Mouse (Mus musculus) embryonic facial prominence, embryonic 11.5 days (tissue): ENCODE data around the gene Aloxe3. TPM values are rescaled to one million over a fixed set of nuclear protein-coding genes. Genes with fewer than 3 reads are reported as not detected.

Experiments
- ATAC-seq: fragments of 200-750 bp; cut with Nextera tagmentation; replicated peaks from 2 replicates; pipeline ENCODE4 v1.8.0; 2017; ENCODE audit warnings: low read depth; ENCODE audit not compliant: insufficient number of reproducible peaks, low FRiP score, low TSS enrichment
- DNase-seq: peaks from one replicate; pipeline ENCODE4 v3.0.0-alpha.2; 2015; ENCODE audit warnings: low spot score
- H3K27ac ChIP-seq: fragments of 300-500 bp; sonication (generic); replicated peaks from 2 replicates; pipeline ENCODE4 v1.5.1; 2014; ENCODE audit warnings: mild to moderate bottlenecking, low read depth, low read length, control low read depth
- H3K27me3 ChIP-seq: fragments of 300-500 bp; sonication (generic); 2 replicates; pipeline ENCODE4 v1.6.1; 2014; ENCODE audit warnings: mild to moderate bottlenecking, low read length, moderate library complexity, mixed read lengths; ENCODE audit not compliant: control insufficient read depth, insufficient read depth
- H3K36me3 ChIP-seq: fragments of 300-500 bp; sonication (generic); replicated peaks from 2 replicates; pipeline ENCODE4 v1.6.1; 2014; ENCODE audit warnings: low read depth, mild to moderate bottlenecking, low read length, moderate library complexity, mixed read lengths; ENCODE audit not compliant: control insufficient read depth, insufficient read depth
- H3K4me1 ChIP-seq: fragments of 300-500 bp; sonication (generic); 2 replicates; pipeline ENCODE4 v1.6.1; 2014; ENCODE audit warnings: low read length, mixed read lengths; ENCODE audit not compliant: control insufficient read depth, insufficient read depth
- H3K4me2 ChIP-seq: fragments of 300-500 bp; sonication (generic); 2 replicates; pipeline ENCODE4 v1.6.1; 2014; ENCODE audit warnings: low read depth, mild to moderate bottlenecking, control low read depth, low read length, moderate library complexity
- H3K4me3 ChIP-seq: fragments of 300-500 bp; sonication (generic); 2 replicates; pipeline ENCODE4 v1.5.1; 2014; ENCODE audit warnings: low read depth, low read length, control low read depth
- H3K9ac ChIP-seq: fragments of 300-500 bp; sonication (generic); replicated peaks from 2 replicates; pipeline ENCODE4 v1.6.1; 2014; ENCODE audit warnings: mild to moderate bottlenecking, control low read depth, low read length
- H3K9me3 ChIP-seq: fragments of 300-500 bp; sonication (generic); replicated peaks from 2 replicates; pipeline ENCODE4 v1.6.1; 2016; ENCODE audit warnings: mild to moderate bottlenecking, low read length, inconsistent platforms, mixed read lengths; ENCODE audit not compliant: control insufficient read depth
- WGBS: fragments of 180-500 bp; shearing (Covaris S2); extraction: QIAGEN DNeasy Blood & Tissue Kit; methylation state at CpG from one replicate; pipeline ENCODE4 v1.1.7; 2014; 5-methylcytosine and 5-hydroxymethylcytosine counted together
- polyA plus RNA-seq: library from polyadenylated mRNA; unstranded; fragments of >200 nt; fragmentation: Nextera tagmentation; extraction: Ambion mirVana; gene quantifications from 2 replicates; pipeline ENCODE4 v1.2.1, GENCODE M21; 2014

Aloxe3 gene
- polyA plus RNA-seq, 1 experiment from 2014 or later = 0.25 TPM

DNA sequence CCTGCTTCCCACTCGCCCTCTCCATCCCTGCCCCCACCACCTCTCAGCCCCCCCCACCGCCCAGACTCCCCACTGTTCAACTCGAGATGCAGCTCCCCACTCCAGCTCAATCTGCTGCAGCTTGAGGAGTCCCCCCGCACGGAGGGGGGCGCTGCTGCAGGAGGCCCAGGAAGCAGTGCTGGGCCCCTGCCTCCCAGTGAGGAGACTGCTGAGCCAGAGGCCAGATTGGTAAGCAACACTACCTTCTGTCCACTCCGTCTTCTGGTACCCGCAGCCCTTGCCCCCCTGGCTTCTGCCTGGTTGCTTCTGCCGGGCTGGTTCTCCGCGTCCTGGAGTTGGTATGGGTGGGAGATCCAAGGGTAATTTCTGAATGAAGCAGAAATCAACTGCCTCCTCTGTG, 18.9 kb upstream of the Aloxe3 start:
- no peak overlapping the region for H3K4me3 ChIP-seq
- H3K4me1 ChIP-seq = no peaks in the 10 kb centered on the region
- WGBS = 90% methylated on average over 11 of the region's 11 CpGs
- H3K4me2 ChIP-seq = no peak overlapping the region
- no peaks in the 10 kb centered on the region for H3K27me3 ChIP-seq
- no peak overlapping the region for H3K27ac ChIP-seq
- peaks cover 19% of the 10 kb centered on the region for H3K36me3 ChIP-seq
- no peak overlapping the region for H3K9ac ChIP-seq
- no peak for DNase-seq
- no peak for ATAC-seq
- H3K9me3 ChIP-seq = no peaks in the 10 kb centered on the region

DNA sequence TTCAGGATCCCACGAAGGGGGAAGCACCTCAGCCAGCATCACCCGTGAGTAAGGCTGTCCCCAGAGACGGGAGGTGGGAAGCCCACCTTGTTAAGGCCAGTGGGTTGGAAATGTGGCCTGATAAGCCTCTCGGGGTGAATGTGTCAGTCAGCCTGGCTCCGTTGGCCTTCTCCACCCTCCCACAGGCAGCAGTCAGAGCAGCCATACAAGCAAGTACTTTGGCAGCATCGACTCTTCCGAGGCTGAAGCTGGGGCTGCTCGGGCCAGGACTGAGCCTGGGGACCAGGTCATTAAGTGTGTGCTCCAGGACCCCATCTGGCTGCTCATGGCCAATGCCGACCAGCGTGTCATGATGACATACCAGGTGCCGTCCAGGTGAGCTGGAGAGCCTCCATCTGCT, 18.0 kb upstream of the Aloxe3 start:
- Histone ChIP-seq H3K9ac (no peak overlapping the region), H3K4me1 (no peaks in the 10 kb centered on the region), H3K36me3 (peaks cover 17% of the 10 kb centered on the region), H3K4me3 (no peak overlapping the region), H3K4me2 (no peak overlapping the region), H3K27me3 (no peaks in the 10 kb centered on the region), H3K27ac (no peak overlapping the region), H3K9me3 (no peaks in the 10 kb centered on the region)
- ATAC-seq (no peak), DNase-seq (no peak)
- WGBS = 92% methylated on average over 11 of the region's 11 CpGs

DNA sequence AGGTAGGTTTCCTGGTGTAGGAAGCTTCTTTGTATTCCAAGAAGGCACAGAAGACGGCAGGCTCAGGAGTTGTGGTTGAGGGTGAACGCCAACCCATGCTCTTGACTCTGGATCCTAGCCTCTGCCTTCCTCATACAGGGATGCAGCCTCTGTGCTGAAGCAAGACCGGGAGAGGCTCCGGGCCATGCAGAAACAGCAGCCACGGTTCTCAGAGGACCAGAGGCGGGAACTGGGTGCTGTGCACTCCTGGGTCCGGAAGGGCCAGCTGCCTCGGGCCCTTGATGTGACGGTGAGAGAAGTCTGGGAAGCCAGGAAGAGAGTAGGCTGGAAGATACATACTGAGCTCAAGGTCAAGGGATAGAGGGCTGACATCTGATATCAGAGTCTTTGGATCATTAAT, 17.5 kb upstream of the Aloxe3 start:
- Histone ChIP-seq H3K27me3 (no peaks in the 10 kb centered on the region), H3K9ac (no peak overlapping the region), H3K4me3 (no peak overlapping the region), H3K36me3 (peaks cover 16% of the 10 kb centered on the region), H3K9me3 (no peaks in the 10 kb centered on the region), H3K27ac (no peak overlapping the region), H3K4me1 (no peaks in the 10 kb centered on the region), H3K4me2 (no peak overlapping the region)
- ATAC-seq (no peak), DNase-seq (no peak)
- WGBS = 89% methylated on average over 9 of the region's 9 CpGs

DNA sequence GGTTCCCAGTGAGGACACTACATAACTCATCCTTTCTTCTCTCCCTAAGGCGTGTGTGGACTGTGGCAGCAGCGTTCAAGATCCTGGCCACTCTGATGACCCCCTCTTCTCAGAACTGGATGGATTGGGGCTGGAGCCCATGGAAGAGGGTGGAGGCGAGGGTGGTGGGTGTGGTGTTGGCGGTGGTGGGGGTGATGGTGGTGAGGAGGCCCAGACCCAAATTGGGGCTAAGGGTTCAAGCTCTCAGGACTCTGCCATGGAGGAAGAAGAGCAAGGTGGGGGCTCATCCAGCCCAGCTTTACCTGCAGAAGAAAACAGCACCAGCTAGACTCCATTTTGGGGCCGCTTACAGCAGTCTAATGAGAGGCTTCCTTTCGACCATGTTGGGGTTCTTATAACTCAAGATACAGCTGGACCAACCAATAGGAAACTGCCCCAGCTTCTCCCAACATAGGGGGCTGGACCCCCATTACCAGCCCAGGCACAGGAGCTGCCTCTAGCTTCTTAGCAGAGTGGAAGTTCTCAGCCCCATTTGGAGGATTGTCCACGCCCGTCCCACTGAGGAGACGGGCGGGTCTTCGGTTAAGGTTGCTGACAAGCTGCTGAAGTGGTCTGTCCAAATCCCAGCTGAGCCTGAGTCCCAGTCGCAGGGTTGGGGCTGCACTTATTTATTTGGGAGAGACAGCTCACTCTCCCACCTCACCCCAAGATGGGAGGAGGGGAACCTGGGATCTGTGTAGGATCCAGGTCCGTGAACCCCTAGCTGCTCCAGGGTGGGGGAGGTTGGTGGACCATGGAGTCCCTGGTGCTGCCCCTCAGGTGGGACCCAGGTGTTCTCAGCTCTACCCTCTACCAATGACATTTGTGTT, 16.4 kb upstream of the Aloxe3 start:
- Histone ChIP-seq H3K4me3 (no peak overlapping the region), H3K27ac (no peak overlapping the region), H3K36me3 (peaks cover 16% of the 10 kb centered on the region), H3K9ac (no peak overlapping the region), H3K4me2 (no peak overlapping the region), H3K27me3 (no peaks in the 10 kb centered on the region), H3K9me3 (no peaks in the 10 kb centered on the region), H3K4me1 (no peaks in the 10 kb centered on the region)
- ATAC-seq = no peak; the same call in 1 of the 2 replicates
- DNase-seq = no peak
- 82% methylated on average over 13 of the region's 13 CpGs for WGBS

DNA sequence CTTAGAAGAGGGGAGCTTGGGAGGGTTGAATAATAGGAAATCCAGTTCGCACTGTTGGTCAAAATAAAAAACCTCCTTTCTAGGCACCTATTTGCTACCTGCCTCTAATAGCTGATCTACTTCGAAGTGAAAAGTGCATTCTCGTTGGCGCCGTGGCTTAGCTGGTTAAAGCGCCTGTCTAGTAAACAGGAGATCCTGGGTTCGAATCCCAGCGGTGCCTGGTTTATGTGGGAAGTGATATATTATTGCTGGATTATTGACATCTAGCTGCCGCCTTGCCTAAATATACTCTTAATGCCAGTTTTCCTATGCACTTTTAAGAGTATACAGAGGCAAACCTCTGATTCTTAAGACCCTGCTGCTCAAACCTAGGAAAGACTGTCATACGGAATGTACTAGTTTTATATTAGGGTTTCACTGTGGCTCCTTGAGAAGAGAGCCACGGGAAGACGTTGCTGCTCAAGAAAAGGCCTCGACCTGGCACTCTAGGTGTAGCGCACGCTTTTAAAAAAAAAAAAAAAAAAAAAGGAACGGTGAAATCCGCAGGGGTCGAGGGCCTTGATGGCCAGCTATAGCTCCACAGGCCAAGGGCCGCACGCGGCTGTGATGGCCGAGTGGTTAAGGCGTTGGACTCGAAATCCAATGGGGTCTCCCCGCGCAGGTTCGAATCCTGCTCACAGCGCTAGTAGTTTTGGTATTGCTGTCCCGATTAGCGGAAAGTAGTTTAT, 15.2 kb upstream of the Aloxe3 start:
- Histone ChIP-seq H3K9me3 (no peaks in the 10 kb centered on the region), H3K27ac (no peak overlapping the region), H3K9ac (peak overlapping the region; percentile 51), H3K27me3 (no peaks in the 10 kb centered on the region), H3K4me2 (peak overlapping the region; percentile 57), H3K4me3 (peak overlapping the region; percentile 43), H3K36me3 (peaks cover 10% of the 10 kb centered on the region), H3K4me1 (no peaks in the 10 kb centered on the region)
- ATAC-seq (0 out of 2 replicates have a peak, but pooled peaks have one; percentile 46), DNase-seq (peak; percentile 94)
- WGBS = under 1% methylated on average over 30 of the region's 30 CpGs

DNA sequence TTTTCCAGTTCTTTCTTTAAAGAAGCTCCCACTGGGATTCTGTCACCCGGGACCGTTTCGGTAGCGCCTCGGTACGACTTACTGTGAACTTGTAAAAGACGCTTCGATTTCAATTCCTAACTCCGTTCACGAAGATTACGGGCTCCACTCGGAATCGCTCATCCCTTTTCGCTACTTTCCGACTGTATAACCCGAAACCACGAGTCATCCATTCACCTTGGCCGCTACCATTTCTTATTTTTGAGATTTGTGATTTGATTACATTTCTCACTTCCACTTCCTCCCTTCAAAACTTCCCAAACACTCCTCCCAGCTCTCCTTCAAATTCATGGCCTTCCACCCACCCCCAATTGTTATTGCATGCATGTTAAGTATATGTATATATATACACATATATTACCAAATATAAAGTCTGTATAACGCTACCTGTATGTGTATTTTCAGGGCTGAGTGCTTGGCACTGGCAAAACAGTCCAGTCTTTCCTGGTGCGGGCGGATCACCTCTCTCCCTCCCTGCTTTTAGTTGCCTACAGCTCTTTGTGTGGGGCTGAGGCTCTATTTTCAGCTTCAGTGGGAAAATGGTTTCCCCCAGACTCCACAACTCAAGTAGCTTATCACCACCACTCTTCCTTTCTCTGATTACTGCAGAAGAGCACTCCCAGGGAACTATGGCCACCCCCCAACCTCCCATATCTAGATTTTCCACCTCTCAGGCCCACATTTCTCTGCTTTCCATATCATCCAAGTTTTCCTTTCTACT, 14.5 kb upstream of the Aloxe3 start:
- no peak for DNase-seq
- H3K27me3 ChIP-seq = no peaks in the 10 kb centered on the region
- H3K9me3 ChIP-seq = no peaks in the 10 kb centered on the region
- H3K9ac ChIP-seq = peak overlapping the region; percentile 51
- H3K4me1 ChIP-seq = no peaks in the 10 kb centered on the region
- H3K4me2 ChIP-seq = peak overlapping the region; percentile 49
- ATAC-seq = no peak
- peaks cover 10% of the 10 kb centered on the region for H3K36me3 ChIP-seq
- H3K4me3 ChIP-seq = peak overlapping the region; percentile 43
- no peak overlapping the region for H3K27ac ChIP-seq
- 6% methylated on average over 21 of the region's 21 CpGs for WGBS

DNA sequence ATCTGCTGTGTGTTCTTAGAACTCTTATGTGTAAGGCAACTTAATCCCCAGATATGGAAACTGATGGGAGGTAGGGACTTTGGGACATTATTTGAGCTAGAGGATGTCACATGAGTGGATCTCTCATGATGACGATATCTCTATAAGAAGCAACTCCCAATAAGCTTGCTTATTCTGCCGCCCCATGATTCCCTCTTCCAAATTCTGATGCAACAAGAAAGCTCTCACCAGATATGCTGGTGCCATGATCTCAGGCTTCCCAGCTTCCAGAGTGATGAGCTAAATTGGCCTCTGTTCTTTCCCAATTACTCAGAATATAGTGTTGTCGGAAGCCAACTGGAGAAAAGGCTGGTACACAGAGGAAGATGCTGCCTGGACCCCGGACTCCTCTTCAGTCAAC, 13.8 kb upstream of the Aloxe3 start:
- Histone ChIP-seq H3K36me3 (peaks cover 10% of the 10 kb centered on the region), H3K27ac (no peak overlapping the region), H3K9ac (peak overlapping the region; percentile 1; the same call in 1 of the 2 replicates), H3K27me3 (no peaks in the 10 kb centered on the region; the same call in 1 of the 2 replicates), H3K4me2 (no peak overlapping the region), H3K4me1 (no peaks in the 10 kb centered on the region), H3K9me3 (no peaks in the 10 kb centered on the region), H3K4me3 (no peak overlapping the region; the same call in 1 of the 2 replicates)
- no peak for DNase-seq
- WGBS = 70% methylated on average over 4 of the region's 4 CpGs
- ATAC-seq = no peak
